Mouse (Mus musculus): Measurements from ENCODE around the gene Aoc2. TPM values are rescaled to one million over a fixed set of nuclear protein-coding genes. Genes with fewer than 3 reads are reported as not detected.

Gene Aoc2
- 0.31 and 0.41 TPM in 2 replicates for polyA plus RNA-seq (2015; fragmentation: Nextera tagmentation; extraction: Ambion mirVana)

GRCm38 (mm10) chr11:101324763-101325162, at the start of gene Aoc2:
Aoc2 (plus strand) TSS chr11:101325063.

GRCm38 (mm10) chr11:101278223-101279192, 46.4 kb upstream of the Aoc2 start, which contains the start of the genes Cntd1 and Coa3:
Cntd1 (plus strand) TSS chr11:101279012.
Coa3 (minus strand) TSS chr11:101279114.

GRCm38 (mm10) chr11:101302004-101302798, 22.7 kb upstream of the Aoc2 start, which contains the start of gene Becn1:
Becn1 (minus strand) TSS chr11:101302286.

GRCm38 (mm10) chr11:101315665-101316500, 9.0 kb upstream of the Aoc2 start, which contains the start of gene Psme3:
Psme3 (plus strand) TSS chr11:101316213.

GRCm38 (mm10) chr11:101330371-101330924, 5.6 kb downstream of the Aoc2 start, which contains the start of gene Aoc3:
Aoc3 (plus strand) TSS chr11:101330605.

GRCm38 (mm10) chr11:101367326-101367935, 42.6 kb downstream of the Aoc2 start, which contains the start of gene G6pc:
G6pc (plus strand) TSS chr11:101367561.

Small RNA genes within 50 kb of the gene (microRNA-seq; reads per million reads assigned to microRNA genes)
- not detected for gene Gm25593

Other genes with a start within 250 kb of the Aoc2 start
- gene Hsd17b1, start 246.7 kb upstream of the Aoc2 start, polyA plus RNA-seq (2015; fragmentation: Nextera tagmentation; extraction: Ambion mirVana): 0.16 TPM in 1 of 2 replicates, not detected in the other
- 18.1 and 18.4 TPM in 2 replicates for gene Coasy, start 242.5 kb upstream of the Aoc2 start, polyA plus RNA-seq (2015; fragmentation: Nextera tagmentation; extraction: Ambion mirVana)
- 21.3 and 26.0 TPM in 2 replicates for gene Mlx, start 237.8 kb upstream of the Aoc2 start, polyA plus RNA-seq (2015; fragmentation: Nextera tagmentation; extraction: Ambion mirVana)
- 9.1 and 9.5 TPM in 2 replicates for gene Psmc3ip, start 229.6 kb upstream of the Aoc2 start, polyA plus RNA-seq (2015; fragmentation: Nextera tagmentation; extraction: Ambion mirVana)
- 16.2 TPM in 2 replicates for gene Retreg3, start 205.2 kb upstream of the Aoc2 start, polyA plus RNA-seq (2015; fragmentation: Nextera tagmentation; extraction: Ambion mirVana)
- 29.7 and 31.9 TPM in 2 replicates for gene Tubg1, start 205.1 kb upstream of the Aoc2 start, polyA plus RNA-seq (2015; fragmentation: Nextera tagmentation; extraction: Ambion mirVana)
- gene Tubg2, start 169.2 kb upstream of the Aoc2 start, polyA plus RNA-seq (2015; fragmentation: Nextera tagmentation; extraction: Ambion mirVana): 3.0 and 3.1 TPM in 2 replicates
- 1.3 TPM in 2 replicates for gene Cntnap1, start 154.5 kb upstream of the Aoc2 start, polyA plus RNA-seq (2015; fragmentation: Nextera tagmentation; extraction: Ambion mirVana)
- gene Plekhh3, start 153.7 kb upstream of the Aoc2 start, polyA plus RNA-seq (2015; fragmentation: Nextera tagmentation; extraction: Ambion mirVana): 14.0 and 14.4 TPM in 2 replicates
- gene Ccr10, start 149.6 kb upstream of the Aoc2 start, polyA plus RNA-seq (2015; fragmentation: Nextera tagmentation; extraction: Ambion mirVana): 0.14 and 0.24 TPM in 2 replicates
- 10.8 and 11.8 TPM in 2 replicates for gene Ezh1, start 98.6 kb upstream of the Aoc2 start, polyA plus RNA-seq (2015; fragmentation: Nextera tagmentation; extraction: Ambion mirVana)
- gene Ramp2, start 79.0 kb upstream of the Aoc2 start, polyA plus RNA-seq (2015; fragmentation: Nextera tagmentation; extraction: Ambion mirVana): 49.3 and 59.1 TPM in 2 replicates
- gene Vps25, start 71.4 kb upstream of the Aoc2 start, polyA plus RNA-seq (2015; fragmentation: Nextera tagmentation; extraction: Ambion mirVana): 102 and 109 TPM in 2 replicates
- gene Wnk4, start 64.5 kb upstream of the Aoc2 start, polyA plus RNA-seq (2015; fragmentation: Nextera tagmentation; extraction: Ambion mirVana): 1.3 and 2.3 TPM in 2 replicates
- gene Cntd1, start 46.1 kb upstream of the Aoc2 start, polyA plus RNA-seq (2015; fragmentation: Nextera tagmentation; extraction: Ambion mirVana): 0.35 and 0.41 TPM in 2 replicates
- 170 and 173 TPM in 2 replicates for gene Coa3, start 45.9 kb upstream of the Aoc2 start, polyA plus RNA-seq (2015; fragmentation: Nextera tagmentation; extraction: Ambion mirVana)
- 107 and 110 TPM in 2 replicates for gene Becn1, start 22.8 kb upstream of the Aoc2 start, polyA plus RNA-seq (2015; fragmentation: Nextera tagmentation; extraction: Ambion mirVana)
- 61.2 and 66.0 TPM in 2 replicates for gene Psme3, start 8.8 kb upstream of the Aoc2 start, polyA plus RNA-seq (2015; fragmentation: Nextera tagmentation; extraction: Ambion mirVana)
- gene Aoc3, start 5.5 kb downstream of the Aoc2 start, polyA plus RNA-seq (2015; fragmentation: Nextera tagmentation; extraction: Ambion mirVana): 16.2 and 16.9 TPM in 2 replicates
- gene G6pc, start 42.5 kb downstream of the Aoc2 start, polyA plus RNA-seq (2015; fragmentation: Nextera tagmentation; extraction: Ambion mirVana): 0.23 TPM in 2 replicates
- 22.9 and 26.4 TPM in 2 replicates for gene Aarsd1, start 92.6 kb downstream of the Aoc2 start, polyA plus RNA-seq (2015; fragmentation: Nextera tagmentation; extraction: Ambion mirVana)
- 4.0 and 5.9 TPM in 2 replicates for gene Gm27029, start 99.7 kb downstream of the Aoc2 start, polyA plus RNA-seq (2015; fragmentation: Nextera tagmentation; extraction: Ambion mirVana)
- gene Rundc1, start 100.0 kb downstream of the Aoc2 start, polyA plus RNA-seq (2015; fragmentation: Nextera tagmentation; extraction: Ambion mirVana): 10.5 and 11.5 TPM in 2 replicates
- gene Ptges3l, start 100.3 kb downstream of the Aoc2 start, polyA plus RNA-seq (2015; fragmentation: Nextera tagmentation; extraction: Ambion mirVana): 20.4 and 24.3 TPM in 2 replicates
- gene Rpl27, start 117.2 kb downstream of the Aoc2 start, polyA plus RNA-seq (2015; fragmentation: Nextera tagmentation; extraction: Ambion mirVana): 267 and 271 TPM in 2 replicates
- gene Ifi35, start 123.3 kb downstream of the Aoc2 start, polyA plus RNA-seq (2015; fragmentation: Nextera tagmentation; extraction: Ambion mirVana): 35.7 and 39.5 TPM in 2 replicates
- gene Rnd2, start 139.9 kb downstream of the Aoc2 start, polyA plus RNA-seq (2015; fragmentation: Nextera tagmentation; extraction: Ambion mirVana): 7.1 and 8.2 TPM in 2 replicates
- 80.4 and 88.7 TPM in 2 replicates for gene Vat1, start 141.2 kb downstream of the Aoc2 start, polyA plus RNA-seq (2015; fragmentation: Nextera tagmentation; extraction: Ambion mirVana)
- gene Brca1, start 226.9 kb downstream of the Aoc2 start, polyA plus RNA-seq (2015; fragmentation: Nextera tagmentation; extraction: Ambion mirVana): 2.2 and 2.7 TPM in 2 replicates
- 36.2 and 36.7 TPM in 2 replicates for gene Nbr1, start 227.1 kb downstream of the Aoc2 start, polyA plus RNA-seq (2015; fragmentation: Nextera tagmentation; extraction: Ambion mirVana)